Mouse (Mus musculus): ENCODE results near the gene Nop58. TPM values are rescaled to one million over a fixed set of nuclear protein-coding genes. Genes with fewer than 3 reads are reported as not detected.

Gene Nop58
- polyA plus RNA-seq, 1 experiment from 2014 or later: 262 TPM

DNA sequence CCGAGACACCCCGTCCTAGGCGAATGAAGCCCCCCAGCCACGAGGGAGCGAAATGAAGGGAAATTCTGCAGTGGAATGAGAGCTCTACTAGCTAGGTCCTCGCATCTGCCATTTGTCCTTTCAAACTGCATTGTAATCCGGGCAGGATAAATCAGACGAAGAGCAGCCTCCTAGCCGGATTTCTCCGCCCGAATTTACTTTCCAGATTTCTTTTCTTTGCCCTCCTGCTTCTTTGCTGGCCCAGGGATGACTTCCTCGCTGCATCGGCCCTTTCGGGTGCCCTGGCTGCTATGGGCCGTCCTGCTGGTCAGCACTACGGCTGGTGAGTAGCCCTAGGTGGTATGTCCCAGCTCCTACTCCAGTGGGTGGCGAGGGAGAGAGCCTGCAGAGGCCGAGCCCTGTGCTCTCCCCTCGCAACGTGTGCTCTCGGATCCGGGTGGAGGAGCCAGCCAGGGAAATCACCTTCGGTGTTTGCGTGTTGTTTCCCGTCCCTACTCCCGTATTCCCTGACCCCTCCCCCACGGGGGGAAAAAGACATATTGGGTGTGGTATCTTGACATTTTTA, 79.7 kb downstream of the Nop58 start:
- under 1% methylated on average over 27 of the region's 27 CpGs for WGBS
- Histone ChIP-seq H3K36me3 (peaks cover 5% of the 10 kb centered on the region), H3K4me2 (replicated peaks) (peak overlapping the region; percentile 77), H3K9ac (peak overlapping the region; percentile 95), H3K9me3 (no peaks in the 10 kb centered on the region), H3K4me3 (peak overlapping the region; percentile 98), H3K27ac (peak overlapping the region; percentile 99), H3K27me3 (no peaks in the 10 kb centered on the region), H3K4me1 (peaks cover 9% of the 10 kb centered on the region)
- no peak for ATAC-seq (ENCODE audit: low FRiP score, low read depth)

DNA sequence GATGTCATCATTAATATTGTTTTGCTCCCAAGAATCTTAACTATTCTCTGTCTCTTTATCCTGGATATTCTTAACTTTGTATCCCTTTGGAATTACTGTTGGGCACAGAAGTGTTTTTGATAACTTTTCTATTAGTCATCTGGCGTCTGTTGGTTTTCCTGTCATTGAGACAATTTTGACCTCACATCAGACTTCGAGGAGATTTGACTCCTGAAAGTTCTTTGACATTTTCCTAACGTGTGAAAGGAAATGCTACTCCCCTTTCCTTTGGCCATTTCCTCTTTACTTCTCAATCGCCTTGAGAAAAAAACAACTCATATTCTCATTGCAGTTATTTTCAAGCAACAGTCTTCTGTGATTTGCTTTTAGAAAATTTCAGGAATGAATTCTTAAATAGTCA, 80.5 kb downstream of the Nop58 start:
- Histone ChIP-seq H3K9ac (peak overlapping the region; percentile 26; the same call in 1 of the 2 replicates), H3K4me1 (peaks cover 9% of the 10 kb centered on the region)
- WGBS: 2% methylated on average over 4 of the region's 4 CpGs

DNA sequence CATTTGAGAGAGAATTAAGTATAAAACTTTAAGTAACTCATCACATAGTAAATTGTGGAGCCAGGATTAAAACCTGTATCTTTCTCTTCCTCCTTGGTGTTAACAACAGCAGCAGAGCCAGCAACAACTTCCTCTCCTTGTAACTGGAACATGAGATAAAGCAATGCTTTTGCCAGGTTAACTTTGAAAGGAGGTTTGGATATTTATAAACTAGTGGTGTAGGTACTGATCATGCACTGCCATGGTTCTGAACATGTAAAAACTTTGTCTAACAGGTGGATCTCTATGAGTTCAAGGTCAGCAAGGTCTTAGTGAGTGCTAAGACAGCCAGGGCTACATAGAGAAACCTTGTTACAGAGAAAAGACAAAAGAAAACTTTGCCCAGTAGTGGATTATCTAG, 81.9 kb downstream of the Nop58 start:
- peak overlapping the region; percentile 36 for H3K4me3 ChIP-seq

More for the DNA sequence above, 80.5 kb downstream of the Nop58 start:
- Histone ChIP-seq H3K27me3 (no peaks in the 10 kb centered on the region), H3K4me3 (peak overlapping the region; percentile 98), H3K27ac (no peak overlapping the region), H3K36me3 (peaks cover 9% of the 10 kb centered on the region), H3K4me2 (replicated peaks) (peak overlapping the region; percentile 77), H3K9me3 (no peaks in the 10 kb centered on the region)
- ATAC-seq (ENCODE audit: low FRiP score, low read depth): no peak

More for the DNA sequence above, 81.9 kb downstream of the Nop58 start:
- peaks cover 9% of the 10 kb centered on the region for H3K36me3 ChIP-seq
- H3K27me3 ChIP-seq: no peaks in the 10 kb centered on the region
- H3K4me2 ChIP-seq (replicated peaks): peak overlapping the region; percentile 67
- H3K27ac ChIP-seq: no peak overlapping the region
- H3K4me1 ChIP-seq: peaks cover 12% of the 10 kb centered on the region
- no peak for ATAC-seq (ENCODE audit: low FRiP score, low read depth)
- H3K9me3 ChIP-seq: no peaks in the 10 kb centered on the region
- peak overlapping the region; percentile 36 for H3K9ac ChIP-seq

Other genes starting within 250 kb of the Nop58 start
- 12.8 and 13.4 TPM in 2 replicates for gene Fzd7, start 202.5 kb upstream of the Nop58 start, polyA plus RNA-seq (2015; fragmentation: Nextera tagmentation; extraction: Ambion mirVana)
- gene Gm973, start 168.7 kb upstream of the Nop58 start, polyA plus RNA-seq (2015; fragmentation: Nextera tagmentation; extraction: Ambion mirVana): 0.45 and 1.4 TPM in 2 replicates
- 473 and 474 TPM in 2 replicates for gene Sumo1, start 14.1 kb upstream of the Nop58 start, polyA plus RNA-seq (2015; fragmentation: Nextera tagmentation; extraction: Ambion mirVana)
- gene Bmpr2, start 78.4 kb downstream of the Nop58 start, polyA plus RNA-seq (2015; fragmentation: Nextera tagmentation; extraction: Ambion mirVana): 11.2 and 12.0 TPM in 2 replicates
- gene Fam117b, start 228.0 kb downstream of the Nop58 start, polyA plus RNA-seq (2015; fragmentation: Nextera tagmentation; extraction: Ambion mirVana): 10.3 and 10.8 TPM in 2 replicates

All from limb, embryonic 13.5 days (tissue).